Mouse (Mus musculus) ovary, adult 10 weeks (tissue): Measurements from ENCODE around the gene Vmn2r104. TPM values are rescaled to one million over a fixed set of nuclear protein-coding genes. Genes with fewer than 3 reads are reported as not detected.

Source experiments
- polyA plus RNA-seq: library from polyadenylated mRNA; stranded (reverse); fragments of 350-450 nt; fragmentation: Illumina TruSeq; extraction: RNeasy Lipid Tissue Mini Kit (QIAGEN cat#74804); gene quantifications from one replicate; pipeline ENCODE4 v1.2.3, GENCODE M21; 2014

Vmn2r104 gene
- polyA plus RNA-seq = not detected

DNA sequence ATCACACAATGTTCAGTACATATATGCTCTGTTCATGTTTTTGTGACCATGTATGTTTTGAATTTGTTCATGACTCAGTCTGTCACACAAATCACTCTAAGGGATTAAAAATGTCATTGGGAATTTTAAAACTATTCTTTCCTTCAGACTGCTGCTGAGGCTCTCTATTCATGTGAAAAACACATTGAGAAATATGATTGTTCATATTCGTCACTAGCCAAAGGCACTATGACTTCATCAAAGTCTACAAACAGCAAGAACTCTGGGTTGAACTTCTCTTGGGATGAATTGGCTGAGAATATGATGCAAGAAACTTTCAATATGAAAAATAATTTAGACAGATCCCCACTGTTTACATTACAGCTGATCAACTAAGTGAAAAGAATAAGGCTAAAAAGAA lies at the start of gene Vmn2r104:
Gene Vmn2r104, minus strand, starts transcription at position 101 of the 400 bp plus-strand sequence.

Other genes starting within 250 kb of the Vmn2r104 start
- not detected for gene Fpr-rs7, start 65.9 kb upstream of the Vmn2r104 start, polyA plus RNA-seq
- not detected for gene Fpr-rs6, start 134.8 kb upstream of the Vmn2r104 start, polyA plus RNA-seq
- gene Vmn2r105, start 186.7 kb upstream of the Vmn2r104 start, polyA plus RNA-seq = not detected
- gene Vmn2r106, start 237.2 kb upstream of the Vmn2r104 start, polyA plus RNA-seq = not detected